Mouse (Mus musculus) ovary, postnatal 10 days (tissue): ENCODE results near the gene Naa80.
A peak's percentile ranks its signal among the peaks of the same experiment; 100 is the strongest.

Experiments
- DNase-seq: peaks from one replicate; pipeline ENCODE4 v3.0.0; 2022; ENCODE audit warnings: low spot score

Naa80 gene

GRCm38 (mm10) chr9:107578587-107578986, at the start of gene Naa80:
Naa80 (plus strand) TSS chr9:107578887.
- no peak for DNase-seq

- peak; percentile 75 for DNase-seq
Observed at GRCm38 (mm10) chr9:107533791-107534407, 44.8 kb upstream of the Naa80 start, which contains the start of gene Tmem115. Tmem115 (plus strand) TSS chr9:107533945.

DNA sequence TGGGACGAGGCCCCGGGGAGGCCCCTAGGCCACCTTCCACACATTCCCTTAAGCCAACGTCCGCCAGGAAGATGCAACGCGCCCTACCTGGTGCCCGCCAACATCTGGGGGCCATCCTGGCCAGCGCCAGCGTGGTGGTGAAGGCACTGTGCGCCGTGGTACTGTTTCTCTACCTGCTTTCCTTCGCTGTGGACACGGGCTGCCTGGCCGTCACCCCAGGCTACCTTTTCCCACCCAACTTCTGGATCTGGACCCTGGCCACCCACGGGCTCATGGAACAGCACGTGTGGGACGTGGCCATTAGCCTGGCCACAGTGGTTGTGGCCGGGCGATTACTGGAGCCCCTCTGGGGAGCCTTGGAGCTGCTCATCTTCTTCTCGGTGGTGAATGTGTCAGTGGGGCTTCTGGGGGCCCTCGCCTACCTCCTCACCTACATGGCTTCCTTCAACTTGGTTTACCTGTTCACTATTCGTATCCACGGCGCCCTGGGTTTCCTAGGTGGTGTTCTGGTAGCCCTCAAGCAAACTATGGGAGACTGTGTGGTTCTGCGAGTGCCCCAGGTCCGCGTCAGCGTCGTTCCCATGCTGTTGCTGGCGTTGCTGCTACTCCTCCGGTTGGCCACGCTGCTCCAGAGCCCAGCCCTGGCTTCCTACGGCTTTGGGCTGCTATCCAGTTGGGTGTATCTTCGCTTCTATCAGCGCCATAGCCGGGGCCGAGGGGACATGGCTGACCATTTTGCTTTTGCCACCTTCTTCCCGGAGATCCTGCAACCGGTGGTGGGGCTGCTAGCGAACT, 44.1 kb upstream of the Naa80 start:
- no peak for DNase-seq

- DNase-seq: no peak
Observed at GRCm38 (mm10) chr9:107538231-107538630, 40.5 kb upstream of the Naa80 start.

DNA sequence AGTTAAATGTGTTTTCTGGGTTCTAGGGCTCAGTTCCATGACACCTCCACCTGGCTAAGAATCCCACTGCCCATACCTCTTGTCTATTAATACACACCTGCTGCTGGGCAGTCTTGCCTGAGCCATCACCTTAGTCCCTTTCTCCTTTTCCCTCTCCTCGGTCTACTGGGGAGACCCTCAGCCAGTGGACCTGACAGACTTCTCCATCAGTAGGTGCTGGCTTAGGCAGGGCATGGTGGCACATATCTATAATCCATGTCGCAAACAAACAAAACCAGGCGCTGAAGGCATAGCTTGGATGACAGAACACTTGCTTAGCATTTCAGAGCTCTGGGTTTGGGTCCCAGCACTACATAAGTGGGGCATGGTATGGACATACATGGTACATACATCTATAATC, 40.0 kb upstream of the Naa80 start:
- no peak for DNase-seq

DNA sequence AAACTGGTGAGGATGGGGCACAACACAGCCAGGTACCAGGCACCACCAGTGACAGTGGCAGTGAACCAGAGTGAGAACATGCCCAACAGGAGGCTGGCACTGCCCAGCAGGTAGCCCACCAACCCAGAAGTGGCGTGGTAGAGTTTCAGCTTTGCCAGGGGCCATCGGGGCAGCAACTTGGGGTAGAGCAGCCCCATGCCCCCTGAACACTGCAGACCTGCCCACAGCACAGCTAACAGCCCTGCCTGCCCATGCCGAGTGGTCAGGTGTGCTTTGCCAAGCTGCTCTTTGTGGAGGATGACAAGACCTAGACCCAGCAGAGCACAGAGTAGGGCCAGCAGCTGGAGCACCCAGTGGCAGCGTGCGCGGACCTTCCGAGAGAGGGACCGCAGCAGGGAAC, 38.7 kb upstream of the Naa80 start:
- no peak for DNase-seq

- no peak for DNase-seq
Observed at GRCm38 (mm10) chr9:107540420-107540819, 38.3 kb upstream of the Naa80 start.

DNA sequence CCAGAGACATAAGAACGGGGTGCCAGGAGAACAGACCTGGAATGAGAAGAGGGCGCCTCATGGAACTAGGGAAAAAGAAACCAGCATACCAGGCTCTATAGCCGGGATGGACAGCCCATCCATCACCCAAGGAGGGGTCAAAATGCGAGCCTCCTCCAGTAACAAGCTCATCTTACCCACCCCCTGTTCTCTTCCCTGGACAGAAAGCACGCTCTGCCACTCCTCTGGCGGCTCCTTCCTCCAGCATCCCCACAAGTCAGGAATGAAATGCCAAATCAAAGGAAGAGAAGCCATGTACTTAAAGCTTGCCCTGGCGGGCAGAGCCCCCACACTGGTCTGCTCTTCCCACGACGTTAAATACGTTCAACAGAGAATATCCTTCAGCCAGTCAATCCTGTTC, 37.7 kb upstream of the Naa80 start:
- no peak for DNase-seq

- DNase-seq: peak; percentile 86
Observed at GRCm38 (mm10) chr9:107541474-107542351, 37.0 kb upstream of the Naa80 start, which contains the start of the genes Cyb561d2 and Nprl2. Cyb561d2 (minus strand) TSS chr9:107542193. Nprl2 (plus strand) TSS chr9:107542226.

DNA sequence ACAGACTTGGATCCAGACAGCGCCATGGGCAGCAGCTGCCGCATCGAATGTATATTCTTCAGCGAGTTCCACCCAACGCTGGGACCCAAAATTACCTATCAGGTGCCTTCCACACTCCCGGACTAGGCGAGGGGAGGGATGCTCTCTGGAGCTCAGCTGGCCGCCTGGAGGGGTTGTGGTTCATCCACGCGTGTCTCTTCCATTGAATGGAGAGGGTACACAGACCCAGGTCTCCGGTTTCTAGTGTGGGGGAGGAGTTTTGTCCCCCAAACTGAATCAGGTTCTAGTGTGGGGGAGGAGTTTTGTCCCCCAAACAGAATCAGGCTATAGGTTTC, 36.4 kb upstream of the Naa80 start:
- DNase-seq: no peak

DNA sequence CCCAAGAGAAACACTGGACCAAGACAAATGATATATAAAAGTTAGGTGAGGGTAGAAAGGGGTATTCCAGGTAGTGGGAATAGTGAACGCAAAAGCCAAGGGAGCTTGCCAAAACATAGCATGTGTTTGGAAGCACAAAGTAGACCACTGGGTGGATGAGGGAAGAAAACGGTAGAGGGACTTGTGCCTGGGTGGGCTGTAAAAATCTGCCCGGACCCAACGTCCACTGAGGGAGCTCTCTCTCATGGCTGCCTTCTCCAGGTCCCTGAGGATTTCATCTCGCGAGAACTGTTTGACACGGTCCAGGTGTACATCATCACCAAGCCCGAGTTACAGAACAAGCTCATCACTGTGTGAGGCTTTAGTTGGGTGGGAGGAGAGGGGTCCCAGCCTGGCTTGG, 36.0 kb upstream of the Naa80 start:
- no peak for DNase-seq

- DNase-seq: no peak
Observed at GRCm38 (mm10) chr9:107543299-107543698, 35.4 kb upstream of the Naa80 start.

GRCm38 (mm10) chr9:107544196-107544700, 34.4 kb upstream of the Naa80 start:
- DNase-seq: no peak

- no peak for DNase-seq
Observed at GRCm38 (mm10) chr9:107544729-107545128, 34.0 kb upstream of the Naa80 start.

- DNase-seq: no peak
Observed at GRCm38 (mm10) chr9:107545199-107545598, 33.5 kb upstream of the Naa80 start.

- no peak for DNase-seq
Observed at GRCm38 (mm10) chr9:107545602-107546001, 33.1 kb upstream of the Naa80 start.

GRCm38 (mm10) chr9:107547026-107547425, 31.7 kb upstream of the Naa80 start, which contains the start of gene Zmynd10:
Zmynd10 (plus strand) TSS chr9:107547298.
- DNase-seq: no peak

DNA sequence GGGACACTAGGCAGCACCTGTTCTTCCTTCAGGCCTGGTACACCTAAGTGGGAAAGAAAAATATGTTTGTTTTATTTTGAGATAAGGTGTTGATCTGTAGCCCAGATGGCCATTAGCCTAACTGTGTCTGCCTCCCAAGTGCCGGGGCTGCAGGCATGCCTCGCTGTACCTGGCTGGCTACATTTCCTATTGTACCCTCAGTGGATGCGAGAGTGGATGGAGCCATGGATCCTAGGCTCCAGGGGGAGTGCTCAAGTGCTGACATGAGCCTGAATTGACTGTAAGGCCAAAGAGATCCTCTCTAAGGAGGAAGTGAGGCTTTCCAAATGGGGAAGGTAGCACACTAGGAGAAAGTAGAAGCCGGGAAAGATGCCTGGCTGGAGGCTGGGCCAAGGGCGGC, 30.7 kb upstream of the Naa80 start:
- no peak for DNase-seq

- no peak for DNase-seq
Observed at GRCm38 (mm10) chr9:107548820-107549219, 29.9 kb upstream of the Naa80 start.

DNA sequence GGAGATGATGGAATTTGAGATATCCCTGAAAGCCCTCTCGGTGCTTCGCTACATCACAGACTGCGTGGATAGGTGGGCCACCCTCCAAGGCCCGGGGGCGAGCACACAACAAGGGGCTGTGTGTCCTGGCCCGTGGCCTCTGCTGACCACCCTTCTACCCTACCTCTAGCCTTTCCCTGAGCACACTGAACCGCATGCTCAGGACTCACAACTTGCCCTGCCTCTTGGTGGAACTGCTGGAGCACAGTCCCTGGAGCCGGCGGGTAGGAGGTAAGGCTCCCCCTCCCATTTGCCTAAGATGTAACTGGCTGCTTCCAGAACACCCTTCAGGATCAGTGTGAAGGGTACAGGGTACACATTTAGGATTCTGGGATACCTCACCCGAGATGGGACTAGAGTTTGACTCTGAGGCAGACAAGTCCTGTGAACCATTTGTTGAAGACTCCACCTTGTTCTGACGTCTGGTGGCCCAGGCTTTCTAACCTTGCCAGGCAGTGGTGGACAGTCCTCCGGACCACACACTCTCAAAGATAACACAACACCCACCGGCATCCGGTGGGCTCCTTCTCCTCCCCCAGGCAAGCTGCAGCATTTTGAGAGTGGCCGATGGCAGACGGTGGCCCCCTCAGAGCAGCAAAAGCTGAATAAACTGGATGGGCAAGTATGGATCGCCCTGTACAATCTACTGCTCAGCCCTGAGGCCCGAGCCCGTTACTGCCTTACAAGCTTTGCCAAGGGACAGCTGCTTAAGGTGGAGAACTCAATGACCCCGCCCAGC, 29.2 kb upstream of the Naa80 start:
- no peak for DNase-seq

GRCm38 (mm10) chr9:107550491-107551116, 28.1 kb upstream of the Naa80 start:
- no peak for DNase-seq
